Mouse (Mus musculus): Measurements from ENCODE around the gene Olfr768. TPM values are rescaled to one million over a fixed set of nuclear protein-coding genes. Genes with fewer than 3 reads are reported as not detected.
"Not testable (repeated sequence)": the region's sequence is repeated elsewhere in the genome, so short reads cannot be mapped to it uniquely, and the experiment has no call there.

Gene Olfr768
- not detected in 2 replicates for total RNA-seq (2014; fragmentation: Nextera tagmentation)
- total RNA-seq (2017), result 0.05 and 0.12 TPM in 2 replicates
- polyA plus RNA-seq (2012), result not detected in 2 replicates

DNA sequence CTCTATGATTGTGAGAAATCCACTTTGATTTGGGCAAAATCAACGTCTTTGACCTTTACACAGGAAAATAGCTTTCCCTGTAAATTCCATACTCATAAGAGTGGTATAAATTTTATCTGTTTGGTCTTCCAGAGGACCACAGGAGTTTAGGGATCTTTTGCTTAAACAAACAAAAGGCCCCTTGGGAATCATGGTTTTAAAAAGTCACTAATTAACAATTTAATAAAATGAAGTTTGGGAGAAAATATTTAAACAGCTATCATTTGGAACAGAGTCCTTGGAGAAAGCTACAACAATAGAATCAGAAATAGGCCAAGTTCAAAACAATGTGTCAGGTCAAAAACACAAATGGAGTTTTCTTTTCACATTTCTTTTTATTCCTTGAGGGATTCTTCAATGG is at the start of gene Olfr768:
TSS of gene Olfr768 (minus strand) at position 101 of the 400 bp plus-strand sequence.
- Histone ChIP-seq H3K36me3 (replicated peaks) (no peaks in the 10 kb centered on the region), H3K27me3 (ENCODE audit: insufficient read depth, low read length) (no peaks in the 10 kb centered on the region), H3K4me3 (ENCODE audit: low read depth, low read length) (no peak within 1 kb of the TSS), H3K9me3 (replicated peaks) (no peaks in the 10 kb centered on the region), H3K4me1 (ENCODE audit: insufficient read depth, low read depth, low read length) (no peaks in the 10 kb centered on the region)
- no peak for TF ChIP-seq GATA1 (IDR thresholded peaks at IDR 0.05; ENCODE audit: borderline replicate concordance, low read length)
- no peak for ATAC-seq (ENCODE audit: extremely low read depth, insufficient number of reproducible peaks, low FRiP score, poor library complexity, severe bottlenecking)
- DNase-seq (ENCODE audit: low spot score), result no peak

DNA sequence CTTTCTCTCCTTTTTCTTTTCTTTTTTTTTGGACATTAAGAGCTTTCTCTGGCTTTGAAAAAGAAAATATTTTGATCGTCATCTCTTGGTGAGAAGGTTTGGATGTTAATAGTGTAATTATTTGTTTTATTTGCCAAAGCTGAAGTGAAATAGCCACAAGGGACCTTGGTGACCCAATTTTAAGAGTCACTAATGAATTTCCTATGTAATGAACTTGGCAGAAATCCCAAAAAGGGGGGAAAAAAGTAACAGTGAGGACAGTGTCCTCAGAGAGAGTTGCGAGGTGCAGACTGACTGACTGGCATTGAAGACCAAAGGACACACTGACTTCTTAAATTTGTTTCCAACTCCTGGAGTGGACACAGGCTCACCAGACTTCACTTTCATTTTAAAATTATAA is 39.7 kb upstream of the Olfr768 start, which contains the start of gene Olfr770:
TSS of gene Olfr770 (minus strand) at position 101 of the 400 bp plus-strand sequence.
- ATAC-seq (ENCODE audit: extremely low read depth, insufficient number of reproducible peaks, low FRiP score, poor library complexity, severe bottlenecking), result no peak
- no peaks in the 10 kb centered on the region for H3K4me1 ChIP-seq (ENCODE audit: insufficient read depth, low read depth, low read length)
- H3K36me3 ChIP-seq (replicated peaks), result no peaks in the 10 kb centered on the region
- no peak for DNase-seq (ENCODE audit: low spot score)
- no peaks in the 10 kb centered on the region for H3K27me3 ChIP-seq (ENCODE audit: insufficient read depth, low read length)
- TF ChIP-seq GATA1 (IDR thresholded peaks at IDR 0.05; ENCODE audit: borderline replicate concordance, low read length), result no peak
- TF ChIP-seq CTCF (IDR thresholded peaks at IDR 0.05; ENCODE audit: low read depth, low read length), result no peak
- no peak for TF ChIP-seq TAL1 (conservative IDR thresholded peaks at IDR 0.05; ENCODE audit: low read depth, low read length)
- TF ChIP-seq GATA2 (IDR thresholded peaks at IDR 0.05; ENCODE audit: borderline replicate concordance, low read depth, low read length), result no peak
- no peak for TF ChIP-seq POLR2AphosphoS5 (IDR thresholded peaks at IDR 0.05; ENCODE audit: insufficient replicate concordance, low read depth, low read length)
- no peaks in the 10 kb centered on the region for H3K9me3 ChIP-seq (replicated peaks)
- H3K4me3 ChIP-seq (ENCODE audit: low read depth, low read length), result no peak within 1 kb of the TSS

DNA sequence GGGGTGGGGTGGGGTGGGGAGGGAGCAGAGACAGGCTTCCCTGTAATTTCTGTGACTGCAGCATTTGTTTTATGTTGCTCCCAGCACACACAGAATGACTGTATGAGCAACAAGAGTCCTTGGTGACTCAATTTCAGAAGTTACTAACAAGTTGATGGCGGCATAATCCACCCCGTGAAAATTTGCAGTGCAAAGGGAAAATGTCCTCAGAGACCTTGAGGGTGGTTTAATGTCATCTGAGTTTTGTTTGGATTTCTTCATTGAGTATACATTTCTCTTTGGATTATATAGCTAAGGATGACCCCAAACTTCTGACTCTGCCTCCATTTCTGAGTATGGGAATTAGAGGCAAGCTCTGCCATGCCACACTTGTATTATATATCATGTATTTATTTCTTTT is 18.6 kb upstream of the Olfr768 start, which contains the start of gene Olfr769:
TSS of gene Olfr769 (minus strand) at position 101 of the 400 bp plus-strand sequence.
- ATAC-seq (ENCODE audit: extremely low read depth, insufficient number of reproducible peaks, low FRiP score, poor library complexity, severe bottlenecking) (no peak), DNase-seq (ENCODE audit: low spot score) (no peak)
- H3K4me3 ChIP-seq (ENCODE audit: low read depth, low read length), result no peak within 1 kb of the TSS
- no peaks in the 10 kb centered on the region for H3K27me3 ChIP-seq (ENCODE audit: insufficient read depth, low read length)
- no peaks in the 10 kb centered on the region for H3K9me3 ChIP-seq (replicated peaks)
- TF ChIP-seq POLR2AphosphoS5 (IDR thresholded peaks at IDR 0.05; ENCODE audit: insufficient replicate concordance, low read depth, low read length) (no peak), TAL1 (conservative IDR thresholded peaks at IDR 0.05; ENCODE audit: low read depth, low read length) (no peak), CTCF (IDR thresholded peaks at IDR 0.05; ENCODE audit: low read depth, low read length) (no peak), GATA2 (IDR thresholded peaks at IDR 0.05; ENCODE audit: borderline replicate concordance, low read depth, low read length) (no peak), GATA1 (IDR thresholded peaks at IDR 0.05; ENCODE audit: borderline replicate concordance, low read length) (no peak)
- no peaks in the 10 kb centered on the region for H3K4me1 ChIP-seq (ENCODE audit: insufficient read depth, low read depth, low read length)
- H3K36me3 ChIP-seq (replicated peaks), result no peaks in the 10 kb centered on the region

DNA sequence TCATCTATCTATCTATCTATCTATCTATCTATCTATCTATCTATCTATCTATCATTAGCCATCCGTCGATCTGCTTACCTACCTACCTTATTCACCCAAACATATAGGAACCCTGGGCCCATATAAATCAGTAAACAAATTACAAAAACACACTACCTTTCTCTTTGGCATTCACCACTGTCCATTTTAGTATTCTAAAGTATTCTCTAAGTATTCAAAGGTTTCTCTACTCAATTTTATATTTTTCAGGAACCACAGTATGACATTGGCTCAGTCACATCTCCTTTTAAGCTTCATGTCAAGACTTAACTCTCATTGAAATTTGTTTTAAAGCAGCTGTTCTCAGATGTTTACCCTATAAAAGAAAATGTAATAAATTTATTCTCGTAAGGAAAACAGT is 16.0 kb upstream of the Olfr768 start:
- TF ChIP-seq CTCF (IDR thresholded peaks at IDR 0.05; ENCODE audit: low read depth, low read length) (no peak), POLR2AphosphoS5 (IDR thresholded peaks at IDR 0.05; ENCODE audit: insufficient replicate concordance, low read depth, low read length) (no peak), TAL1 (conservative IDR thresholded peaks at IDR 0.05; ENCODE audit: low read depth, low read length) (no peak), GATA2 (IDR thresholded peaks at IDR 0.05; ENCODE audit: borderline replicate concordance, low read depth, low read length) (no peak), GATA1 (IDR thresholded peaks at IDR 0.05; ENCODE audit: borderline replicate concordance, low read length) (no peak)
- H3K4me1 ChIP-seq (ENCODE audit: insufficient read depth, low read depth, low read length), result no peaks in the 10 kb centered on the region
- ATAC-seq (ENCODE audit: extremely low read depth, insufficient number of reproducible peaks, low FRiP score, poor library complexity, severe bottlenecking), result no peak

DNA sequence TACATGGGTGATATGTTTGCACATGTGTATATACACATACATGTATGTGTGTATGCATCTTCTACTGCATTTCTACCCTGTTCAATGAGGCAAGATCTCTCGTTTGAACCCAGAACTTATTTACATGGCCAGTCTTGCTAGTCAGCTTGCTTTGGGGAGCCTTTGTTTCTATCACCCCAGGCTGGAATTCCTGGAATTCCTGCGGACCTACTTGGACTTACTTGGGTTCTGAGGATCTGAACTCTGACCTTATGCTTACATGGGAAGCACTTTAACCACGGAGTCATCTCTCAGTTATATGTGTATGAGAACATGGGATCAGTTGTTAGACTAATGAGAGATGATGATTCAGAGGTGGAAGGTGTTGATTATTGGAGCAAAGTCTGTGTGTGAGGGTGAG is 2.1 kb upstream of the Olfr768 start:
- ATAC-seq (ENCODE audit: extremely low read depth, insufficient number of reproducible peaks, low FRiP score, poor library complexity, severe bottlenecking) (no peak), DNase-seq (ENCODE audit: low spot score) (no peak)
- Histone ChIP-seq H3K36me3 (replicated peaks) (no peaks in the 10 kb centered on the region), H3K4me1 (ENCODE audit: insufficient read depth, low read depth, low read length) (no peaks in the 10 kb centered on the region), H3K4me3 (ENCODE audit: low read depth, low read length) (no peak overlapping the region), H3K9me3 (replicated peaks) (no peaks in the 10 kb centered on the region), H3K27me3 (ENCODE audit: insufficient read depth, low read length) (no peaks in the 10 kb centered on the region)
- TF ChIP-seq POLR2AphosphoS5 (IDR thresholded peaks at IDR 0.05; ENCODE audit: insufficient replicate concordance, low read depth, low read length) (no peak), CTCF (IDR thresholded peaks at IDR 0.05; ENCODE audit: low read depth, low read length) (no peak), GATA2 (IDR thresholded peaks at IDR 0.05; ENCODE audit: borderline replicate concordance, low read depth, low read length) (no peak), GATA1 (IDR thresholded peaks at IDR 0.05; ENCODE audit: borderline replicate concordance, low read length) (no peak), TAL1 (conservative IDR thresholded peaks at IDR 0.05; ENCODE audit: low read depth, low read length) (no peak)

More for the DNA sequence above, 16.0 kb upstream of the Olfr768 start:
- no peaks in the 10 kb centered on the region for H3K9me3 ChIP-seq (replicated peaks)
- H3K36me3 ChIP-seq (replicated peaks), result no peaks in the 10 kb centered on the region
- no peaks in the 10 kb centered on the region for H3K27me3 ChIP-seq (ENCODE audit: insufficient read depth, low read length)
- DNase-seq (ENCODE audit: low spot score), result no peak
- no peak overlapping the region for H3K4me3 ChIP-seq (ENCODE audit: low read depth, low read length)

DNA sequence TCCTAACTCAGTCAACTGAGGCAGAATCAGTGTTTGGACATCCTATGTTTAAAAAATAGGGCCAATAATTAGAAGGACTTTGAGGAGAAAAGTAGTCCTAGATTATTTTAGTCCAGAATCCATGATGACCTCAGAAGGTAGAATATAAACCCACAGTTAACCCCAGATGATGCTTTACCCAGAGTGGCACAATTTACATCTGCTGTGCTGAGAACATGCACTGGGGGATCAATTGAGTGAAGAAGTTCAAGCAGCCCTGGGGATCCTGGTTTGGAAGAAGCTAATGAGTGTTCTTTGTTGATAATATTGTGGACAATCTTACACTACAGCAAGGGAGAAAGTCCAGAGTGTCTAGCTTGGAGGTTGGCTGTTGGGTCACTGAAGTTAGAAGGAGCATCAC is 16.4 kb downstream of the Olfr768 start, which contains the start of gene Olfr767:
TSS of gene Olfr767 (minus strand) at position 101 of the 400 bp plus-strand sequence.
- not testable (repeated sequence) for DNase-seq (ENCODE audit: low spot score); H3K4me1 ChIP-seq (ENCODE audit: insufficient read depth, low read depth, low read length); H3K36me3 ChIP-seq (replicated peaks); ATAC-seq (ENCODE audit: extremely low read depth, insufficient number of reproducible peaks, low FRiP score, poor library complexity, severe bottlenecking); H3K9me3 ChIP-seq (replicated peaks); H3K4me3 ChIP-seq (ENCODE audit: low read depth, low read length); H3K27me3 ChIP-seq (ENCODE audit: insufficient read depth, low read length)

DNA sequence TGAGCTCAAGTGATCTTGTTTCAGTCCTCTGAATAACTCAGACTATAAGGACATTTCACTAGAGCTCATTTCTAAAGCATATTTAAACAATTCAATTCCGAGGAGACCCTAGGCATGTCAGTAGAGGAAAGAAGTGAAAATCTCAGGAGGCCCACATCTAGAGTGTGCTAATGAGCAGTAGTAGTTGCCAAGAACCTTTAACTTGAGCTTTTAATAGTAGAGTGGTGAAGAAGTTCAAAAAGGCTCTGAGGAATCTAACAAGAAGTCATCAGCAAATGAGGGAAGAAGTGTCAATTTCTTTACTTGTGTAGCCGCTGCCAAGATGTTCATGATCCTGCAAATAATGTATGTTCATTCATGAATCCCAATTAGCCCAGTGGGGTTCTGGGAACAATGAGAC is 30.3 kb downstream of the Olfr768 start, which contains the start of gene Olfr766-ps1:
TSS of gene Olfr766-ps1 (minus strand) at position 101 of the 400 bp plus-strand sequence.
- no peak for ATAC-seq (ENCODE audit: extremely low read depth, insufficient number of reproducible peaks, low FRiP score, poor library complexity, severe bottlenecking)
- no peak for DNase-seq (ENCODE audit: low spot score)
- Histone ChIP-seq H3K9me3 (replicated peaks) (no peaks in the 10 kb centered on the region), H3K27me3 (ENCODE audit: insufficient read depth, low read length) (no peaks in the 10 kb centered on the region), H3K36me3 (replicated peaks) (no peaks in the 10 kb centered on the region), H3K4me1 (ENCODE audit: insufficient read depth, low read depth, low read length) (no peaks in the 10 kb centered on the region), H3K4me3 (ENCODE audit: low read depth, low read length) (no peak within 1 kb of the TSS)
- TF ChIP-seq POLR2AphosphoS5 (IDR thresholded peaks at IDR 0.05; ENCODE audit: insufficient replicate concordance, low read depth, low read length) (no peak), TAL1 (conservative IDR thresholded peaks at IDR 0.05; ENCODE audit: low read depth, low read length) (no peak), CTCF (IDR thresholded peaks at IDR 0.05; ENCODE audit: low read depth, low read length) (no peak), GATA1 (IDR thresholded peaks at IDR 0.05; ENCODE audit: borderline replicate concordance, low read length) (no peak), GATA2 (IDR thresholded peaks at IDR 0.05; ENCODE audit: borderline replicate concordance, low read depth, low read length) (no peak)

DNA sequence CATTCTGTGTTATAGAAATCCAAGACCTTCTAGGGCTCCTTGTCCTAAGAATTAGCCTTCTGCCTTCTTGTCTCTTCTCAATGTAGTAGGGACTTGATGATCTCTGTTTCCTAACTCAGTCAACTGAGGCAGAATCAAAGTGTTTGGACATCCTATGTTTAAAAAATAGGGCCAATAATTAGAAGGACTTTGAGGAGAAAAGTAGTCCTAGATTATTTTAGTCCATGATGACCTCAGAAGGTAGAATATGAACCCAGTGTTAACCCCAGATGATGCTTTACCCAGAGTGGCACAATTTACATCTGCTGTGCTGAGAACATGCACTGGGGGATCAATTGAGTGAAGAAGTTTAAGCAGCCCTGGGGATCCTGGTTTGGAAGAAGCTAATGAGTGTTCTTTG is 49.3 kb downstream of the Olfr768 start, which contains the start of gene Olfr765:
TSS of gene Olfr765 (minus strand) at position 101 of the 400 bp plus-strand sequence.
- not testable (repeated sequence) for H3K36me3 ChIP-seq (replicated peaks); DNase-seq (ENCODE audit: low spot score); ATAC-seq (ENCODE audit: extremely low read depth, insufficient number of reproducible peaks, low FRiP score, poor library complexity, severe bottlenecking); H3K4me1 ChIP-seq (ENCODE audit: insufficient read depth, low read depth, low read length); H3K4me3 ChIP-seq (ENCODE audit: low read depth, low read length); H3K27me3 ChIP-seq (ENCODE audit: insufficient read depth, low read length); H3K9me3 ChIP-seq (replicated peaks)
